Mouse (Mus musculus) thymus, adult 2 months (tissue): ENCODE data around the gene Fam229a.

Experiments
- CTCF ChIP-seq: fragments of 200-500 bp; IDR thresholded peaks from 2 replicates; pipeline ENCODE4 v1.5.1; 2012; ENCODE audit warnings: mild to moderate bottlenecking, control low read depth, low read length, moderate library complexity, borderline replicate concordance; ENCODE audit not compliant: control insufficient read depth, poor library complexity, insufficient read depth; ENCODE audit errors: extremely low read depth
- POLR2A ChIP-seq: fragments of 200-500 bp; IDR thresholded peaks from 2 replicates; pipeline ENCODE4 v1.6.1; 2012; ENCODE audit warnings: mild to moderate bottlenecking, low read length, control low read depth, moderate library complexity; ENCODE audit not compliant: control insufficient read depth, poor library complexity, insufficient read depth; ENCODE audit errors: extremely low read depth

GRCm38 (mm10) chr4:129540012-129540411 is 49.0 kb downstream of the Fam229a start:
- no peak for TF ChIP-seq CTCF
- no peak for TF ChIP-seq POLR2A
